Mouse (Mus musculus) embryonic facial prominence, embryonic 13.5 days (tissue): ENCODE results near the gene Chchd4. TPM values are rescaled to one million over a fixed set of nuclear protein-coding genes. Genes with fewer than 3 reads are reported as not detected.
"Not testable (repeated sequence)": the region's sequence is repeated elsewhere in the genome, so short reads cannot be mapped to it uniquely, and the experiment has no call there.

Source experiments
- ATAC-seq: fragments of 200-750 bp; cut with Nextera tagmentation; 2 replicates; pipeline ENCODE4 v1.8.0; 2017; ENCODE audit warnings: low read depth; ENCODE audit not compliant: insufficient number of reproducible peaks, insufficient read depth, low FRiP score, low TSS enrichment
- H3K27ac ChIP-seq: fragments of 300-500 bp; sonication (generic); 2 replicates; pipeline ENCODE4 v1.5.1; 2015; ENCODE audit warnings: moderate library complexity, mild to moderate bottlenecking, inconsistent platforms
- H3K27me3 ChIP-seq: fragments of 300-500 bp; sonication (generic); 2 replicates; pipeline ENCODE4 v1.6.1; 2015; ENCODE audit warnings: mild to moderate bottlenecking, inconsistent platforms
- H3K36me3 ChIP-seq: fragments of 300-500 bp; sonication (generic); 2 replicates; pipeline ENCODE4 v1.6.1; 2015; ENCODE audit warnings: mild to moderate bottlenecking, inconsistent platforms
- H3K4me1 ChIP-seq: fragments of 300-500 bp; sonication (generic); 2 replicates; pipeline ENCODE4 v1.6.1; 2015; ENCODE audit warnings: inconsistent platforms
- H3K4me2 ChIP-seq: fragments of 300-500 bp; sonication (generic); 2 replicates; pipeline ENCODE4 v1.6.1; 2015; ENCODE audit warnings: moderate library complexity, mild to moderate bottlenecking, inconsistent platforms
- H3K4me3 ChIP-seq: fragments of 300-500 bp; sonication (generic); 2 replicates; pipeline ENCODE4 v1.5.1; 2015; ENCODE audit warnings: mild to moderate bottlenecking, inconsistent platforms
- H3K9ac ChIP-seq: fragments of 300-500 bp; sonication (generic); 2 replicates; pipeline ENCODE4 v1.6.1; 2015; ENCODE audit warnings: mild to moderate bottlenecking, inconsistent platforms
- H3K9me3 ChIP-seq: fragments of 300-500 bp; sonication (generic); 2 replicates; pipeline ENCODE4 v1.6.1; 2016; ENCODE audit warnings: inconsistent platforms
- WGBS: fragments of 180-500 bp; shearing (Covaris S2); methylation state at CpG from one replicate; pipeline ENCODE4 v1.1.7; 2015; ENCODE audit warnings: mixed read lengths; 5-methylcytosine and 5-hydroxymethylcytosine counted together
- polyA plus RNA-seq: library from polyadenylated mRNA; unstranded; fragments of >200 nt; fragmentation: Nextera tagmentation; extraction: Ambion mirVana; gene quantifications from 2 replicates; pipeline ENCODE4 v1.2.1, GENCODE M21; 2015

The Chchd4 gene
- polyA plus RNA-seq, 1 experiment from 2014 or later: 20.2 TPM

DNA sequence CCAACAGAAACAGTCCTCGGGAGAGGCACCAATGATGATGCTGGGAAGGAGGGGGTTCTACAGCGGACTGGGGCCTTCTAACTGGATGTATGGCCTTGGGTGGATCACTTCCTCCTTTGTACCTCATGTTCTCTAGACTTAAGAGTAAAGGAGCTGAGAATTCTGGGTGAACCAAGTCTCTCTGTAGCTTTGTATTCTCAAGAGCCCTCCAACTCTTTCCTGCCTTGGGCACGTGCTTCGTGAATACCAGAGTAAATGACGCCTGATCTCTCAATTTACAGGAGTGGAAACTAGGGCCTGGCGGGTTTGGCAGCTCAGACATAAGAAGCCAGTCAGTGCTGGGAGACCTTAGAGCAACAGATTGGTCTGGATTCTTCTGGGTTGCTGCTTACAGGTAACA, 1.0 kb downstream of the Chchd4 start:
- no peak for ATAC-seq
- H3K9ac ChIP-seq: peak overlapping the region; percentile 87
- no peaks in the 10 kb centered on the region for H3K9me3 ChIP-seq
- 26% methylated on average over 6 of the region's 6 CpGs for WGBS
- peak overlapping the region; percentile 90 for H3K27ac ChIP-seq
- H3K4me3 ChIP-seq: peak overlapping the region; percentile 82
- H3K4me2 ChIP-seq: peak overlapping the region; percentile 63
- peaks cover 27% of the 10 kb centered on the region for H3K4me1 ChIP-seq
- no peaks in the 10 kb centered on the region for H3K27me3 ChIP-seq
- peaks cover 18% of the 10 kb centered on the region for H3K36me3 ChIP-seq

- Histone ChIP-seq H3K9ac (peak overlapping the region; percentile 87; the same call in 1 of the 2 replicates), H3K4me1 (peaks cover 27% of the 10 kb centered on the region), H3K4me2 (0 out of 2 replicates have a peak overlapping the region, but pooled peaks have one; percentile 63), H3K36me3 (peaks cover 22% of the 10 kb centered on the region), H3K4me3 (0 out of 2 replicates have a peak overlapping the region, but pooled peaks have one; percentile 82)
- H3K9me3 ChIP-seq, ATAC-seq, H3K27me3 ChIP-seq, H3K27ac ChIP-seq: not testable (repeated sequence)
- 91% methylated on average over 3 of the region's 3 CpGs for WGBS
Observed at GRCm38 (mm10) chr6:91471427-91471826, 1.9 kb downstream of the Chchd4 start.

- no peak overlapping the region for H3K4me2 ChIP-seq
- no peaks in the 10 kb centered on the region for H3K9me3 ChIP-seq
- peaks cover 27% of the 10 kb centered on the region for H3K4me1 ChIP-seq
- H3K27me3 ChIP-seq: no peaks in the 10 kb centered on the region
- H3K9ac ChIP-seq: no peak overlapping the region
- peaks cover 28% of the 10 kb centered on the region for H3K36me3 ChIP-seq
- no peak overlapping the region for H3K4me3 ChIP-seq
- WGBS: 92% methylated on average over 2 of the region's 2 CpGs
- no peak for ATAC-seq
- no peak overlapping the region for H3K27ac ChIP-seq
Observed at GRCm38 (mm10) chr6:91470712-91471111, 2.6 kb downstream of the Chchd4 start.

- Histone ChIP-seq H3K4me3 (no peak overlapping the region), H3K36me3 (peaks cover 63% of the 10 kb centered on the region), H3K27me3 (no peaks in the 10 kb centered on the region), H3K9me3 (no peaks in the 10 kb centered on the region), H3K9ac (0 out of 2 replicates have a peak overlapping the region, but pooled peaks have one; percentile 2), H3K27ac (no peak overlapping the region), H3K4me1 (peaks cover 6% of the 10 kb centered on the region), H3K4me2 (no peak overlapping the region)
- ATAC-seq: no peak
- WGBS: 81% methylated on average over 1 of the region's 1 CpGs
Observed at GRCm38 (mm10) chr6:91467106-91467505, 6.2 kb downstream of the Chchd4 start.

DNA sequence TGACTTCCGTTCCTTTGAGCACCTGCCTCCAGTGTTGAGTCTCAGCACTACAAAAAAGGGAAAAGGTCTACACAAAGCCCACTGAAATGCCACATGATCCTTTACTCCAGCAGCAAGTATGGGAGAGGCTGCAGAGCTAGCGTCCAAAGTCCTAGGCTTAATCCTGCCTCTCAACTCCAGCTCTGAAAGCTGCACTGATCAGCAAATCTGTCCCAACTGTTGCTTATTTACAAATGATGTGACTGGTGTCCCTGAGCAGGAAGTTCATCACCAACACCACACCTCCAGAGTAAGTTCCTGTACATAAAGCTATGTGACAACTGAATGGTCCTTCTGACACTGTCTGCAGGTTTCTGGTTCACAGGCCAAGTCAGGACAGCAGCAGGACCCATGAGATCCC, 7.6 kb downstream of the Chchd4 start:
- ATAC-seq: no peak
- Histone ChIP-seq H3K27me3 (no peaks in the 10 kb centered on the region), H3K27ac (no peak overlapping the region), H3K4me3 (no peak overlapping the region), H3K4me2 (no peak overlapping the region), H3K36me3 (peaks cover 63% of the 10 kb centered on the region), H3K4me1 (no peaks in the 10 kb centered on the region), H3K9me3 (no peaks in the 10 kb centered on the region), H3K9ac (no peak overlapping the region)
- WGBS: 85% methylated on average over 2 of the region's 2 CpGs

DNA sequence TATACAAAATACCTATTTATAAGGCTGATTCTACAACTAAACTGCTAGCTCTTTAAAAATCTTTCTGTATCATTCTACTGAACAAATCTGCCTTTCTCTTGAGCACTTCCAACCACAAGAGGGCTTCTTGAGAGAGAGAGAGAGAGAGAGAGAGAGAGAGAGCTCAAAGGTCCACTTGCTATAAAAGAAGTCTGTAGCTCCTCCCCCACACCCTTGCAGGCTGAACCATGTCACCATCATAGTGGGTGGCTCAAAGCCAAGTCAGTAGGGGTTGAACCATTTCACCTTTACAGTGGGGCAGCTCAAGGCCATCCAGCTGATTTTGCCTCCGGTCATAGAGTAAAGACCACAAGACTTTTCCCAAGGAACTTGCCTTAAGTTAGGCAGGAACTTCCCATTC, 13.9 kb downstream of the Chchd4 start:
- no peak for ATAC-seq

DNA sequence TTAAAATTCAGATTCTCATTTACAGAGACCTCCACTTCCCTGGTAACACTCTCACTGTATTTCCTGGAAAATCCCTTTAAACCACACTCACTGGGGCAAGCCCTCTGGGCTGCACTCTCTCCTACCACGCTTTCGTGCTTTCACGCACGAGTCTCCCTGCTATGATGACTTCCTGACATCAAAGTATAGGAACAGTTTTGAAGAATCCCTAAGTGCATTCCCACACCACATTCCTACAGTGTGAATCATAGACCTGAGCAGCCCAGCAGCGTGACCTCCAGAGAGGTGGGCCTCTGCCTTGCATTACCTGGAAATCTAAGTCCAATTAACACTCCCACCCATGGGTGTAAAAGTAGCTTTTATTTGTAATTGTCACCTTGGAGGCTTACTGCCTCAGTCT, 18.8 kb downstream of the Chchd4 start:
- WGBS: 44% methylated on average over 5 of the region's 5 CpGs
- Histone ChIP-seq H3K27ac (no peak overlapping the region), H3K9me3 (no peaks in the 10 kb centered on the region), H3K9ac (no peak overlapping the region), H3K4me2 (no peak overlapping the region), H3K4me3 (no peak overlapping the region), H3K27me3 (no peaks in the 10 kb centered on the region), H3K4me1 (no peaks in the 10 kb centered on the region), H3K36me3 (no peaks in the 10 kb centered on the region)
- ATAC-seq: no peak

More for the DNA sequence above, 13.9 kb downstream of the Chchd4 start:
- H3K4me2 ChIP-seq: no peak overlapping the region
- no peak overlapping the region for H3K4me3 ChIP-seq
- peaks cover 23% of the 10 kb centered on the region for H3K36me3 ChIP-seq
- H3K9ac ChIP-seq: no peak overlapping the region
- 93% methylated on average over 1 of the region's 1 CpGs for WGBS
- no peaks in the 10 kb centered on the region for H3K4me1 ChIP-seq
- H3K27ac ChIP-seq: no peak overlapping the region
- H3K9me3 ChIP-seq: no peaks in the 10 kb centered on the region
- no peaks in the 10 kb centered on the region for H3K27me3 ChIP-seq

GRCm38 (mm10) chr6:91452056-91452455, 21.3 kb downstream of the Chchd4 start:
- Histone ChIP-seq H3K36me3 (no peaks in the 10 kb centered on the region), H3K4me2 (no peak overlapping the region), H3K4me1 (no peaks in the 10 kb centered on the region), H3K27ac (no peak overlapping the region), H3K9ac (no peak overlapping the region), H3K27me3 (0 out of 2 replicates have a peak, but pooled peaks cover 3% of the 10 kb centered on the region), H3K4me3 (no peak overlapping the region), H3K9me3 (no peaks in the 10 kb centered on the region)
- WGBS: 49% methylated on average over 1 of the region's 1 CpGs
- ATAC-seq: no peak

- no peak for ATAC-seq
- Histone ChIP-seq H3K4me2 (no peak overlapping the region), H3K9ac (no peak overlapping the region), H3K36me3 (no peaks in the 10 kb centered on the region), H3K4me3 (no peak overlapping the region), H3K9me3 (no peaks in the 10 kb centered on the region), H3K4me1 (no peaks in the 10 kb centered on the region), H3K27me3 (0 out of 2 replicates have a peak, but pooled peaks cover 3% of the 10 kb centered on the region), H3K27ac (no peak overlapping the region)
- 53% methylated on average over 3 of the region's 3 CpGs for WGBS
Observed at GRCm38 (mm10) chr6:91449472-91450225, 23.7 kb downstream of the Chchd4 start.

- H3K4me2 ChIP-seq: no peak overlapping the region
- 77% methylated on average over 3 of the region's 3 CpGs for WGBS
- H3K9ac ChIP-seq: no peak overlapping the region
- ATAC-seq: no peak
- no peak overlapping the region for H3K27ac ChIP-seq
- H3K4me3 ChIP-seq: no peak overlapping the region
- 0 out of 2 replicates have a peak, but pooled peaks cover 3% of the 10 kb centered on the region for H3K27me3 ChIP-seq
- no peaks in the 10 kb centered on the region for H3K9me3 ChIP-seq
- peaks cover 6% of the 10 kb centered on the region for H3K4me1 ChIP-seq
- H3K36me3 ChIP-seq: no peaks in the 10 kb centered on the region
Observed at GRCm38 (mm10) chr6:91445316-91445715, 28.0 kb downstream of the Chchd4 start.

DNA sequence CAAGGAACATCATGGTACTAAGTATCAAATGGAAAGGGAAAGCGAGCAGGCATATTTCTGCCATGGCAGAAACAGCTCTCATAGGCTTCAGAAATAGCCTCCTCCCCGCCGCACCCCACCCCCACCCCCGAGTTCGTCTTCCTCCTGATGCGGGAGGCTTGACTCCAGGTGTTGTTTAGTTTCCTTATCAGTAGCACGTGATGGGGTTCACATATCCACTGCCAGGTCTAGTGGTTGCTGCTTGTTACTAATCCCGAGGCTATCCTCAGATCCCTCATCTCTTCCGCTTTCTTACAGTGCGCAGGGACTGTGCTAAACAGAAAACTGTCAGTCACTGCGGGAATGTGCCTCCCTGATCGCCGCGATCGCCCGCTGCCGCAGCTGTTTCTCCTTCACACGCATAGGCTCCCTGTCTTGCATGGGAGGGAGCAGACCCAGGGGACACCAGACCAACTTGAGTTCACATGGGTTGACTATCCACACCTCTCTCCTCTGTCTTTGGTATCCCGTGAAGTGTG, 32.1 kb downstream of the Chchd4 start:
- Histone ChIP-seq H3K9ac (peak overlapping the region; percentile 79), H3K4me2 (peak overlapping the region; percentile 95), H3K4me1 (peaks cover 6% of the 10 kb centered on the region), H3K36me3 (no peaks in the 10 kb centered on the region), H3K27ac (peak overlapping the region; percentile 69; the same call in 1 of the 2 replicates), H3K9me3 (no peaks in the 10 kb centered on the region), H3K27me3 (peaks cover 13% of the 10 kb centered on the region), H3K4me3 (peak overlapping the region; percentile 68)
- ATAC-seq: no peak
- 3% methylated on average over 19 of the region's 19 CpGs for WGBS
